Mouse (Mus musculus): ENCODE measurements around the gene Frem1.
A peak's percentile ranks its signal among the peaks of the same experiment; 100 is the strongest.

Gene Frem1

GRCm38 (mm10) chr4:82930079-82930478, 122.1 kb downstream of the Frem1 start:
- no peak for DNase-seq (ENCODE audit: low spot score in 2 of 2)

- no peak for DNase-seq (ENCODE audit: low spot score in 2 of 2)
These were observed 130.2 kb downstream of the Frem1 start for GRCm38 (mm10) chr4:82921962-82922361.

- no peak for DNase-seq (ENCODE audit: low spot score in 2 of 2)
These were observed 133.5 kb downstream of the Frem1 start for GRCm38 (mm10) chr4:82918625-82919024.

- no peak for DNase-seq (ENCODE audit: low spot score in 2 of 2)
These were observed 135.5 kb downstream of the Frem1 start for GRCm38 (mm10) chr4:82916678-82917050.

- DNase-seq (ENCODE audit: low spot score in 2 of 2) = peak in 1 of 2 experiments; percentile 56
These were observed 136.0 kb downstream of the Frem1 start for GRCm38 (mm10) chr4:82916003-82916677.

DNA sequence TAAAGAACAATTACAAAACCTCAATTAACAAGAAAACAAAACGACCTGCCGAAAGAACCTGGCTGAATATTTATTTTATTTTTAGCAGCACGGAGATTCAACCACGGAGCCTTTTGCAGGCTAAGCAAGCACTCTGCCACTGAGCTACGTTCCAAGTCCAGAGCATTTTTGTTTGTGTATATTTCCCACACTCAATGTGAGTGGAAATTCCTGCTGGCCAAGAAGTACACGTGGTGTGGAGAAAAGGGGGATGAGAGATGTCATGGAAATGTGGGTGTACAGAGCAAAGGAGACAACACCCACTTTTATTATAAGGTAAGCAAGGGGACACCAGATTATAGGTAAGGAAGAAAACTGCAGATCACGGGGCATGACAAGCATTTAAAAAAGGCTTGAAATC, 136.6 kb downstream of the Frem1 start:
- DNase-seq (ENCODE audit: low spot score in 2 of 2) = no peak

- DNase-seq (ENCODE audit: low spot score in 2 of 2) = no peak
These were observed 137.5 kb downstream of the Frem1 start for GRCm38 (mm10) chr4:82914601-82915143.

DNA sequence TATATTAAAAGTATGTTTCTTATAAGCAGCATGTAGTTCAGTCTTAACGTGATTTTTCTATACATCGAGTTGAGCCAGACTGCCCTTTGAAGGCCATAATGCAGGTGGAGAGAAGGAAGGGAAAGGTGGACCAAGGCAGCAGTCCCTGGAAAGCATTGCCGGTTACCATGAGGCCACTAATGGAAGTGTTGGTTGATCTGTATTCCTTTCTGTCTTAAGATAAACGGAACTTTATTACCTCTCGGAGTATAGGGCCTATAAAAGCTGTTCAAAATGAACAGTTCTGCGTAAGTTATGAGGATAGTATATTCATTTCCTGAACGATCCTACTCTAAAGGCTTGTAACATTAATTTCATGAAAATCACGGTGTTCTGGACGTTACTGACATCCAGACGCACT, 156.9 kb downstream of the Frem1 start:
- no peak for DNase-seq (ENCODE audit: low spot score in 2 of 2)

DNA sequence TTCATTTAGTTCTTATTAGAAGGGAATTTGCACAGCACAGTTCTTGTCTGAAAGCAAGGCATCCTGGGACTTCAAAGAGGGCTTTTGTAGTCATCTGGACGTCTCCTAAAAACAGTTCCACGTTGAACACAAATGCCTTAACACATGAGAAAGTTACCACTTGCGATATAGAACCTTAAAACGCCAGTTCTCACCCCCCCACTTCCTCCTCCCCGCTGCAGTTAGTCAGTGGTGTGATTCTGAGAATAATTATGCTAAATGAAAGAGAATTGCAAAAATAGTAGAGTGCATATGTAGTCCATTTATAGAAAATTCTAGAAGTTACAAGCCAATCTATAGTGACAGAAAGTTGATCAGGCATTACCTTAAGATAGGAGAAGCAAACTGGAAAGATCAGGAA, 159.9 kb downstream of the Frem1 start:
- no peak for DNase-seq (ENCODE audit: low spot score in 2 of 2)

DNA sequence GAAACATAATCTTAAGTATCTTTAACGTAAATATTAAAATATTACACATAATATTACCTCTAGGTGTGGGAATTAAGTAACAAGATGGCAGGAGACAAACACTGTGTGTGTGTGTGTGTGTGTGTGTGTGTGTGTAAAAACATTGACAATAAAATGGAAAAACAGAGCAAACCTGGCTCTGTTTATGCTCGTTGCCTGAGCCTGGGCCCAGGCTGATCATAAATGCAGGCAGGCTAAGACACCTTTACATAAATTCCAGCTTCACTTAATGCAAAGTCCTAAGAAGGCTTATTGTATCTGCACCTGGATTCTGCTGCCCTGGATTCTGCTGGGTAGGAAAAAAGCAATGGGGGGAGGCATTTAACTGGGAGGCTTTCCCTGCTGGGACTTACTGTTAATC, 160.6 kb downstream of the Frem1 start:
- no peak for DNase-seq (ENCODE audit: low spot score in 2 of 2)

DNA sequence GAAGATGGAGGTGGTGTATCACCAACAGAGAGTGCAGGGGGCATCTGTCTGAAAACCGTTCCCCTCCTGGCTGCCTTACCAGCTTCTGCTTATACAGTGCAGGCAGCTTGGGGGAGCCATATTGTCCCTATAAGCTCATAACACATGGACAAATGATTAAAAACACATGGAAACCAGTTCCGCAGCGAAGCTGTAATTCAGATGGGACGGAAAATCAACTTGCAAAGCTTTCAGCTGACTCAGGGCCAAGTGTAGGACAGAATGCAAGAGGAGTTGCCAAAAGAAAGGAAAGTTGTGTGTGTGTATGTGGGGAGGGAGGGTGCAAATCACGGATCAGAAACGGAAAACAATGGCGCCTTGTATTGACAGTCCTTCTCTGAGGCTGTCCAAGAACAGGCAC, 161.1 kb downstream of the Frem1 start:
- peak in 1 of 2 experiments; percentile 16 for DNase-seq (ENCODE audit: low spot score in 2 of 2)

- DNase-seq (ENCODE audit: low spot score in 2 of 2) = no peak
These were observed 161.6 kb downstream of the Frem1 start for GRCm38 (mm10) chr4:82890585-82890984.

- DNase-seq (ENCODE audit: low spot score in 2 of 2) = no peak
These were observed 166.0 kb downstream of the Frem1 start for GRCm38 (mm10) chr4:82886148-82886547.

- no peak for DNase-seq (ENCODE audit: low spot score in 2 of 2)
These were observed 166.6 kb downstream of the Frem1 start for GRCm38 (mm10) chr4:82885535-82885913.

GRCm38 (mm10) chr4:82884636-82885534, 167.3 kb downstream of the Frem1 start, which contains the start of gene Cer1:
Gene Cer1, minus strand, starts transcription at chr4:82885148.
- no peak for DNase-seq (ENCODE audit: low spot score in 2 of 2)

DNA sequence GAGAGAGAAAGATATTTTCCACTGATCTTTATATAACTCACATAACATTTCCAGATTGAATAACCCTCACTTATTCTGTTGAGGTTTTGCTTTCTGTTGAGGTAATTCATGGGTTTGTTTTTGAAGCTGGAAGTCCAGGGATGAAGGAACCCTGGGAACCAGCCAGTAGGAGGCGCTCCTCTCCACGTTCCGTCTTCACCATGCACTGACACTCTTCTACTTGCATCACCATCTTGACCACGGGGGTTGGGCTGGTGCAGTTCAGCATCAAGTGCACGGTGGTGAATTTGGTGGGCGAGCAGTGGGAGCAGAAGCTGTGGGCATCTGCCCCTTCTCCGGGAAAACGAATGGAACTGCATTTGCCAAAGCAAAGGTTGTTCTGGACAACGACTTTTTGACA, 169.6 kb downstream of the Frem1 start:
- peak in 1 of 2 experiments; percentile 16 for DNase-seq (ENCODE audit: low spot score in 2 of 2)

GRCm38 (mm10) chr4:82881366-82881765, 170.8 kb downstream of the Frem1 start:
- no peak for DNase-seq (ENCODE audit: low spot score in 2 of 2)

DNA sequence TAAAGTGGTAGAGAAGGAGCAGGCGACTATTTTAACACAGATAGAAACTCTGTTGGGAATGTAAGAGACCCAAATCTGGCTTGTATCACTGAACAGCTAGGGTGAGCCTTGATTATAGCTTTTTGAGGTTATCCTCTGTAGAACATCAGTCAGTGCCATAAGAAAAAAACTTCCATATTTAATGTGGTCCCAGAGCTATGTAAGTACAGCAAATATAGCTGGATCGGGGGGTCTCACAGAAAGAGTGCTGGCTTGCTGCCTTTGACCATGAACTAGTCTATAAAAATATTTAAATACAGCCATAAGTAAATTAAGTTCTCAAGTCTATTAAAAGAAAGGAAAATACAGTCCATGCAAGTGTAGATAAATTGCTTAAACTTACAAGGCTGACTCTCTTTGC, 171.9 kb downstream of the Frem1 start:
- no peak for DNase-seq (ENCODE audit: low spot score in 2 of 2)

GRCm38 (mm10) chr4:82879152-82879551, 173.0 kb downstream of the Frem1 start:
- no peak for DNase-seq (ENCODE audit: low spot score in 2 of 2)

DNA sequence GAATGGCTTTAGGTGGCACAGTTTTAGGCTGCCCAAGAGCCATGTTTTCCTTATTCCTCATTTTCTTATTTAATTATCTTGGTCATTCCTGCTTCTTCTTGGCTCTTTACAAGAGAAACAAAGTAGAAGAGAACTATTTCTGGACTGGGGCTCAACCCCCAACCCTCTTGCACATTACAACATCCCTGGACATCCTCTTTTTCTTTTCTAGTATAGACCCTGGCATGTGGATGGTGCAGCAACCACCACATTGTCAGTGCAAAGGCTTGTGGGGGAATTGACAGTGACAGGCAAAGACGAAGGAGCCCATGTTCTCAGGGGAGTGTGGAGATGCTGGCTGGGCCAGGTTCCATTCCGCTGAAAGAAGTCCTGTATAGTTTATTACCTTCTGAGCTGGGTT, 175.5 kb downstream of the Frem1 start:
- no peak for DNase-seq (ENCODE audit: low spot score in 2 of 2)

DNA sequence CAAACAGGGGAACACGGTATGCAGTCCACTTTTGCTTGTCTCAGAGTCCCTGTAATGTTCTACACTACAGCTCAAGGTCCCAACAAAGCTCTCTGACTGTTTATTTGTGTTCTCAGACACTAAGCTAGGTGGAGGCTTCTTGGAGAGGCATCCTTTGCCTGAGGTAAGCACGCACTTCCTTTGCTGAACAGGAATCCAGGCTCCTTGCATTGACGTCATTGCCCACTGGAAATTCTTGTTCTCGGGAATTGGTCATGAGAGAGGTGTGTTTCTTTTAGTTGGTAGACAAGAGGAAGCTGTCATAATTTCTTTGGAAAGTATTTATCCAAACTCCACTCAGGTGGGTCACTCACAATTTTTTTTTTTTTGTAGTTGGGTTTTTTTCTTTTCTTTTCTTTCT, 176.6 kb downstream of the Frem1 start:
- no peak for DNase-seq (ENCODE audit: low spot score in 2 of 2)

GRCm38 (mm10) chr4:82874791-82875190, 177.3 kb downstream of the Frem1 start:
- no peak for DNase-seq (ENCODE audit: low spot score in 2 of 2)

DNA sequence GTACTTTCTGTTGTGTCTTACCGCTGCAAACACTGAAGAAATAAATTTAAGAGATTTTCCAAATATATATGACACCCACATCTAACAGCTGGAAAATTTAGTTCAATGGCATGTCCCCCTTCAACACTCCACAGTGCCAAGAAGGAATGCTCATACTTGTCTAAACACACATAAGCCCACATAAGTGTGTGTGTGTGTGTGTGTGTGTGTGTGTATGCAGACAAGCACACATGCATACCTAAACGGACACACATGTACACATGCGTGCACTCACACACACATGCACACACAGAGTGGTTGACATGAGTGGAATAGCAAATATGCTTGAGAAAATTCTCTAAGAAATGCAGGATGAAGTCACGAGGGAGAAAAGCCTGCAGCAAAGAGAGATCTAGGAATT, 179.6 kb downstream of the Frem1 start:
- DNase-seq (ENCODE audit: low spot score in 2 of 2) = no peak
